Mouse (Mus musculus): ENCODE results near the gene Cdadc1. TPM values are rescaled to one million over a fixed set of nuclear protein-coding genes. Genes with fewer than 3 reads are reported as not detected.
A peak's percentile ranks its signal among the peaks of the same experiment; 100 is the strongest.

Cdadc1 gene
- polyA plus RNA-seq, 1 experiment = 15.5 TPM

DNA sequence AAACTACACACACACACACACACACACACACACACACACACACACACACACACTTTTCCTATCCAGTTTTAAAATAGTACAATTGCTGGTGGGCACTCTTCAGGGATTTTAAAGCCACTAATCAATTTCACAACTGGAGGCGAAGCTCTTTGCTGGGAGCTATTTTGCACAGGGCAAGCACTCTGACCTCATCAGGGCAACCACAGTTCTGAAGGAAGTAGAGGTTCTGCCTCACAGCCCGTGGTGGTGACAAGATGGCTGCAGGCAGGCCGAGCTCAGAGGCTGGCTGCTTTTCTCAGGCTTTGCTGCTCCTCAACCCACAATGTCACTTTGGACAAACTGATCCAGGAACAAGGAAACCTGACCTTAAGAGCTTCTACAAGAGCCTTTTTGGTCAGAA is 9.3 kb upstream of the Cdadc1 start:
- DNase-seq (ENCODE audit: low read depth) = no peak
- TF ChIP-seq CTCF (IDR thresholded peaks at IDR 0.05; ENCODE audit: borderline replicate concordance, extremely low read depth, insufficient read depth, insufficient read length) = no peak
- no peak for TF ChIP-seq POLR2A (IDR thresholded peaks at IDR 0.05; ENCODE audit: borderline replicate concordance, extremely low read depth, insufficient read depth, insufficient read length, poor library complexity, severe bottlenecking)

DNA sequence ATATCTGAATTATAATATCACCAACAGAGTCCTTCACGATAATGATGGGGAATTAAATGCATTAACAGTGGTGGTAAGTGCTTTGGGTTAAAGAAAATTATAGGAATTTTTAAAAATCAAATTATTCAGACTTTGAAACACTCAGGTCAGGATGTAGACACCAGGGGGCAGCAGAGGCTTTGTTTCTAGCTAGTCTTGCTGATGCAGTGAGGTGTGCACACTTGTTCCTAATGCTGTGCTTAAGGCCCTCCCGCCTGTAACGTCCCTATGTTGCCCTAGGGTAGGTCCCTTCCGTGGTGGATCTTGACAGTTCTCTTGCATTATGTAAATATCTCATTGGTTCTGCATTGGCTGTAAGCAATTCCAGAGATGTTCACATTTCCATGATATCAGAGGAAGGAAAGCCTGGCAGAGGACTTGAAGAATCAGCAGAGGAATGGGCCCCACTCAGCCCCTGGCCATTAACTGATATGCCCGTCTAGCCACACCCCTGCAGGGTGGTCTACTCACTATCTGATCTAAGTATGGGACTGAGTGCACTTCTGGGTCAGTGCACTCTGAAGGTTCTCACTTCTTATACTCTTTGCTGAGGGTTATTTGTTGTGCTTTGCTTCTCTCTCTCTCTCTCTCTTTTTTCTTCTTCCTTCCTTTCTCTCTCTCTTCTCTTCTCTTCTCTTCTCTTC is 8.1 kb upstream of the Cdadc1 start:
- DNase-seq (ENCODE audit: low read depth) = peak; percentile 80
- TF ChIP-seq CTCF (IDR thresholded peaks at IDR 0.05; ENCODE audit: borderline replicate concordance, extremely low read depth, insufficient read depth, insufficient read length) = peak; percentile 64; the same call in 1 of the 2 replicates
- TF ChIP-seq POLR2A (IDR thresholded peaks at IDR 0.05; ENCODE audit: borderline replicate concordance, extremely low read depth, insufficient read depth, insufficient read length, poor library complexity, severe bottlenecking) = no peak

DNA sequence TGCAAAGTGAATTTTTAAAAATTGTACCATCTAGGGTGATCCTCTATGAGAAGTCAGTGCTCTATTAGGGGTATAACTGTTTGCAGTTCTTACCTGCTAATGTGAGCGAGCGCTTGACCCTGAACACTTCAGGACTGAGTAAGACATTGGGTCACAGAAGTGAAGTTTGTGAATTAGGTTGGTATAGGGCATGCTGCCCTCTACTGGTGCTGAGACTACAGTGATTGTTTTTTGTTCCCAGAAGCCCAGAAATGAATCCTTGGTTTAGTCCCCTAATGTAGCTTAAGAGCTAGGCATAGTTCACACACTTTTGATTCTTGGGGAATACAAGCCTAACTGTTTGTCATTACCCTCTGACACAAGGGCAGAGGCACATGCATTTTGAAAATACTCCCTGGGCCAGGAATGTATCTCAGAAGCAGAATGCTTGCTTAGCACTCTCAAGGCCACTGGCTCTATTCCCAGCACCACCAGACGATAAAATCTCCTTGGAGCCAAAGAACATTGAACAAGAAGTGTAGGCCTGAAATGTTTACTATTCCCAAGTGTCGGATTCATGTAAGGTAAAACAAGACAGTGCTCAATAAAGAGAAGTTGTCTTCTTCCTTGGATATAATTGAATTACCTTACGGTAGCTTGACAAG is 6.4 kb upstream of the Cdadc1 start:
- DNase-seq (ENCODE audit: low read depth) = peak; percentile 52
- no peak for TF ChIP-seq POLR2A (IDR thresholded peaks at IDR 0.05; ENCODE audit: borderline replicate concordance, extremely low read depth, insufficient read depth, insufficient read length, poor library complexity, severe bottlenecking)
- TF ChIP-seq CTCF (IDR thresholded peaks at IDR 0.05; ENCODE audit: borderline replicate concordance, extremely low read depth, insufficient read depth, insufficient read length) = peak; percentile 58; the same call in 1 of the 2 replicates

DNA sequence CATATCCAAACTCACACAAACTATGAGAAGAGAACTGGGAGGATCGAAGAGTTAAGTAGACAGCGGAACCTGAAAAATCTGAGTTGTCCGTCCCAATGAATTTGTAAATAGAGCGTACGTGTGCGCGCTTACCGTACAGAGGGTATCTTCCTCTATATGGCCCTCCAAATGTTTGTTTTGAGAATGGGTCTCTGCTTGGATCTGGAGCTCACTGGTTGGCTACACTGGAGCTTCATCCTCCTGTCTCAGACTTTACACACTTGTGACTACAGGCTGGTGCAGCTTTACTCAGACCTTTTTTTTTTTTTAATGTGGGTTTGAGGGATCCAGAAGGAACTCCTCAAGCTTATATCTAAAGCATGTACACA is 485 bp upstream of the Cdadc1 start:
- DNase-seq (ENCODE audit: low read depth) = no peak
- no peak for TF ChIP-seq POLR2A (IDR thresholded peaks at IDR 0.05; ENCODE audit: borderline replicate concordance, extremely low read depth, insufficient read depth, insufficient read length, poor library complexity, severe bottlenecking)
- no peak for TF ChIP-seq CTCF (IDR thresholded peaks at IDR 0.05; ENCODE audit: borderline replicate concordance, extremely low read depth, insufficient read depth, insufficient read length)

DNA sequence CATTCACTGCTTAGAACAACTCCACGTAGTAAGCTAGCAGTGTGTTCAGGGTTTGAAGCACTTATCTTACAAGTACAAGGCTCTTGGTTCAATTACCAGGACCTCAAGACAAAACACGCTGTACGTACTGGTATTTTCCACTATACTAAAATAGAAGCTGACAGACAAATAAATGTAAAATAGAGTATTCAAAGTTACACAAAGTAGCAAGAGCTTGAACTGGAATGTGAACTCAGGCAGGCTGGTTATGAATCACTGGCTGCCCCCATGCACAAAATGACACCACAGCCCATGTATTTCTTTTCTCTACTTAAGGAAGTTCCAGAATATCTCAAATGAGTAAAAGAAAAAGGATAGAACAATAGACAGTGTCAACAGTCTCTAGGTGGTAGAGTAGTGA is 2.8 kb downstream of the Cdadc1 start:
- DNase-seq (ENCODE audit: low read depth) = no peak
- TF ChIP-seq POLR2A (IDR thresholded peaks at IDR 0.05; ENCODE audit: borderline replicate concordance, extremely low read depth, insufficient read depth, insufficient read length, poor library complexity, severe bottlenecking) (no peak), CTCF (IDR thresholded peaks at IDR 0.05; ENCODE audit: borderline replicate concordance, extremely low read depth, insufficient read depth, insufficient read length) (no peak)

DNA sequence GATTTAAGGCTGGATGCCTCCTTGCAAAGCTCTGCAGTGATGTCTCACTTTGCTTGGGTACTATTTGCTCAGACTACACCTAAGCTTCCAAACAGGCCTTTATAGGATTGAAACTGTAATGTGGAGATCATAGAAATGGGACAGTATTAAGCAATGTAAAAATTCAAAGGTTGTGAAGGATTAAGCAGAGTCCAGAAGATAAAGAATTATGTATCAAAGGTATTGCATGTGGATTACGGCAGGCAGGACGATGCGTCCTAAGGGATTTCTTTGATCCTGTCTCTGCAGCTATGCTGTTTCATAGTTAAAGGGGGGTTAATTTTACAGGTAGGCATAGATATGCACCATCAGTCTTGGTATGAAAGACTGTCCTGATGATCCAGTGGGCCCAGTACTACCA is 5.2 kb downstream of the Cdadc1 start:
- TF ChIP-seq POLR2A (IDR thresholded peaks at IDR 0.05; ENCODE audit: borderline replicate concordance, extremely low read depth, insufficient read depth, insufficient read length, poor library complexity, severe bottlenecking) (no peak), CTCF (IDR thresholded peaks at IDR 0.05; ENCODE audit: borderline replicate concordance, extremely low read depth, insufficient read depth, insufficient read length) (no peak)
- DNase-seq (ENCODE audit: low read depth) = no peak

DNA sequence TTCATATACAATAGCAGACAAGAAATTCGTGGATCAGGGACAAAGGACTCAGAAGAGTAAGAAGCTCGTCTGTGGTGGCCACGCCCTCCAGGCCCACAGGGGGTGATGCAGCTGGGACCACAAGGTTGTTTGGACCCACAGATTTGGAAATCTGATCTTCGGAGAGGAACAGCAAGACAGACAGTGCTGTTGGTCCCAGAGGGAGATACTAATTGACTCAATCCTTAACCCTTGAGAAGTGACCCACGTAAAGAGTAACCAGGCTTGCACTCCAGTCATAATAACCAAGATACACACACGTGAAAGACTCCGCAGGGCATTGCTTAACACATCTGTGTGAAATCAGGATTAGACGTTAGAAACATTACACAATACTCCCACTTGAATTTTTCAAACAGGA is 5.9 kb downstream of the Cdadc1 start:
- no peak for DNase-seq (ENCODE audit: low read depth)

DNA sequence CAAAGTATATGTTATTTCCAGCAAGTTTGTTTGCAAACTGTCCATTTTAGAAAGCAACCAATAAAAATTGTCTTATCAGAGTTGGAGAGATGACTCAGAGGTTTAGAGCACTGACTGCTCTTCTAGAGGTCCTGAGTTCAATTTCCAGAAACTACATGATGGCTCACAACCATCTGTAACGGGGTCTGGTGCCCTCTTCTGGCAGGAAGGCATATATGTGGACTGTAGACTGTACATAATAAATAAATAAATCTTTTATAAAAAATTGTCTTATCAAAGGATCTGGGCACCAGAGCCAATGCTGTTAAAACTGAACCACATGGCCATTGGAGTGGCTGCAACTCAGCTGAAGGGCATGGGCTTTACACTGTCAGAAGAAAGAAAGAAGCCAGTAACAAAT is 7.1 kb downstream of the Cdadc1 start:
- no peak for DNase-seq (ENCODE audit: low read depth)
- TF ChIP-seq CTCF (IDR thresholded peaks at IDR 0.05; ENCODE audit: borderline replicate concordance, extremely low read depth, insufficient read depth, insufficient read length) (no peak), POLR2A (IDR thresholded peaks at IDR 0.05; ENCODE audit: borderline replicate concordance, extremely low read depth, insufficient read depth, insufficient read length, poor library complexity, severe bottlenecking) (no peak)

More for the DNA sequence above, 5.9 kb downstream of the Cdadc1 start:
- TF ChIP-seq CTCF (IDR thresholded peaks at IDR 0.05; ENCODE audit: borderline replicate concordance, extremely low read depth, insufficient read depth, insufficient read length) (no peak), POLR2A (IDR thresholded peaks at IDR 0.05; ENCODE audit: borderline replicate concordance, extremely low read depth, insufficient read depth, insufficient read length, poor library complexity, severe bottlenecking) (no peak)

DNA sequence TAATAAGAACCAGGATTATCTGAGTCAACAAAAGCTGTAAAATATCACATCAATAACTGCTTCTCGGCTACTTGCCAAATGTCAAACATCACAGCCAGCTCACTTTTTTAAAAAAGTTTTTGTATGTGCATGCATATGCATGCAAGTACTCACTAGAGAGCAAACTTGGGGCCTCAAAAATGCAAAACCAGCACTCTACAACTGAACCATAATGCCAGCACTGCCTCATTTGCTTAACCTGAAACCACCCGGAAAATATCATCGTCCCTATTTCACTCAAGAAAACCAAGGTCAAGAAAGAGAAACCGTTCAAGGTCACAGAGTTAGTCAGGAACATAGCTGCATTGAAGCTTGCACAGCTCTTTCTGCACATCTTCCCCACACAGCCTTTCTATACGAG is 21.4 kb downstream of the Cdadc1 start:
- TF ChIP-seq POLR2A (IDR thresholded peaks at IDR 0.05; ENCODE audit: borderline replicate concordance, extremely low read depth, insufficient read depth, insufficient read length, poor library complexity, severe bottlenecking) = no peak
- no peak for TF ChIP-seq CTCF (IDR thresholded peaks at IDR 0.05; ENCODE audit: borderline replicate concordance, extremely low read depth, insufficient read depth, insufficient read length)
- no peak for DNase-seq (ENCODE audit: low read depth)

DNA sequence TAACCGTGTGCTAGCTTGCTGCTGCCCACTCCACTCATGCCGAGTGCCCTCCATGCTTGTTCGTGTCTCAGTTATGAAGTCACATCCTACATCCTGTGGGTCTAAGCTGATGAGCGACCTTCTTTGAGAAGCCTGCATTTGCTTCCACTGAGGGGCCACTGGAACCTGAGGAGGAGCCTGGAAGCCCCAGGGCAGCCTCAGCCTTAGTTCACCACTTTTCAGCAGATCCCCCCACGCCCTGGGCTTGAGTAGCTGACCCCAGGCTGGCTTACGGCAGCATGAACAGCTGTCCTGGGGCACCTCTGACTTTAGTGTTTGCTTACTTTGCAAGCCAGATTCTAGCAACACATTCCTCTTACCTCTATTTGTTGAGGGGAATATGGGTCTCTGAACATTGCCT is 31.0 kb downstream of the Cdadc1 start:
- TF ChIP-seq POLR2A (IDR thresholded peaks at IDR 0.05; ENCODE audit: borderline replicate concordance, extremely low read depth, insufficient read depth, insufficient read length, poor library complexity, severe bottlenecking) (no peak), CTCF (IDR thresholded peaks at IDR 0.05; ENCODE audit: borderline replicate concordance, extremely low read depth, insufficient read depth, insufficient read length) (no peak)
- no peak for DNase-seq (ENCODE audit: low read depth)

DNA sequence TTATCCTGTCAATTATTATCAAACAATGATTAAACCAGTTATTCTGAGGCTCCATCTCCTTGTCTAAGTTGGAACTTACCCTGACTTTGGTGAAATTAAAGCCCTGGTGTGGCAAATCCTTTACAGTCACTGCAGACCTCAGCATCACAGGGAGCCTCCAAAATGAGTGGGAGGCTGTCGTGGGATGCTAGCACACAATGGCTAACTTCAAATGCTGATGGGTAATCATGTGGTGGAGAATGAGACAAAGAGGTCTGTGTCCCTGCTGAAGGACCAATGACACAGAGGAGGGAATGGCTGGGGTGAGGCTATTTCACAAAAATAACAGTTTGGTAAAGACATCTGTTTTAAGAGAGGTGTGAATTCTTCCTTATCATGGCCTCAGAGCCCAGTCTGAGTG is 39.9 kb downstream of the Cdadc1 start:
- TF ChIP-seq CTCF (IDR thresholded peaks at IDR 0.05; ENCODE audit: borderline replicate concordance, extremely low read depth, insufficient read depth, insufficient read length) = no peak
- no peak for TF ChIP-seq POLR2A (IDR thresholded peaks at IDR 0.05; ENCODE audit: borderline replicate concordance, extremely low read depth, insufficient read depth, insufficient read length, poor library complexity, severe bottlenecking)
- DNase-seq (ENCODE audit: low read depth) = no peak

DNA sequence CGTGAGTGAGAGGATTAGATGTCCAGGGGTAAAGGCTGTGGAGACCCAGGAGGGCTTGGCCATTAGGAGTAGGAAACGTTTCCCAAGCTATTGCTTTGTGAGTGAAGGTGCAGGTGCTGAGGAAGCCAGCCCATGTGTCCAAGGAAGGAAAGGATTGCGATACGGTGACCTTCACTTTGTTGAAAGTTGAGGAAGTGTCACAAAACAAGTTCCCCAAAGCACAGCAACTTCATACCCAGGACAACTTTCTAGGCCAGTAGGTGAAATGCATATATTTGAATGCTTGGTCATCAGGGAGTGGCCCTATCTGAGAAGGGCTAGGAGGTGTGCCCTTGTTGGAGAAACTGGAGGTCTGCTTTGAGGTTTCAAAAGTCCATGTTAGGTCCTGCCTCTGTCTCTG is 40.7 kb downstream of the Cdadc1 start:
- no peak for DNase-seq (ENCODE audit: low read depth)
- TF ChIP-seq POLR2A (IDR thresholded peaks at IDR 0.05; ENCODE audit: borderline replicate concordance, extremely low read depth, insufficient read depth, insufficient read length, poor library complexity, severe bottlenecking) (no peak), CTCF (IDR thresholded peaks at IDR 0.05; ENCODE audit: borderline replicate concordance, extremely low read depth, insufficient read depth, insufficient read length) (no peak)
